Mouse (Mus musculus): ENCODE measurements around the gene Asic4.

Gene Asic4

GRCm38 (mm10) chr1:75463652-75464204 is 13.5 kb downstream of the Asic4 start:
- no peak for DNase-seq (ENCODE audit: low read depth, low spot score)

DNA sequence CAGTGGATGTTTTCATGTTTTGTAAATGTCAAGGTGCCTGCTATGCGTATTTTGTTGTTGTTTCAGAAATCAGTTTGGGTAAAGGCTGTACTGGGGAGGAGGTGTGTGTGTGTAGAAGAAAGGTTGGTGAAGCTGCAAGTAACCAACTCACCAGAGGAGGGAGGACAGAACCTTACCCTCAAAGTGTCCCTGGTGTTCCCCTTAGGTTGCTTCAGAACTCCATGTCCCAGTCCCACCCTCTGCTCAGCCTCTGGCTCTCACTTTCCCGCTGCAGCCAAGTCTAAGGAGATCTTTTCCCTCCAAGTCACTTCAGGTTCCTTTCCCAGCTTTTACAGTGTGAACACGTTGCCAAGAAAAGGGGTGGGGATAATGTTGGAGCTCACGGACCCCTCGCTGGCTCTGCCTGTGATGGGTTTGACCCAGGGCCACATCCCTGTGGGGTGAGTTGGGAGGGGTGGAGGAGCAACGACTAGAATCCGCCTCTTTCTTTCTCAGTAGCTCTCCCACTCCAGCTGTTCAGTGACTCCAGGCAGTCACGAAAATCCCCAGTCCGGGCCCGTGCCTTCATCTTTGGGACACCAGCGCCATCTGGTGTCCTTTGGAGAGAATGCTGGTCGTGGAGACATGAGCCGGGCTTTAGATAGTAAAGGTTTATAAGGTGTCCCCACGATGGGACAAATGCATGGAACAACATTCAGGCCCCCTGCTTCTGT is 17.1 kb downstream of the Asic4 start:
- peak; percentile 88 for DNase-seq (ENCODE audit: low read depth, low spot score)

DNA sequence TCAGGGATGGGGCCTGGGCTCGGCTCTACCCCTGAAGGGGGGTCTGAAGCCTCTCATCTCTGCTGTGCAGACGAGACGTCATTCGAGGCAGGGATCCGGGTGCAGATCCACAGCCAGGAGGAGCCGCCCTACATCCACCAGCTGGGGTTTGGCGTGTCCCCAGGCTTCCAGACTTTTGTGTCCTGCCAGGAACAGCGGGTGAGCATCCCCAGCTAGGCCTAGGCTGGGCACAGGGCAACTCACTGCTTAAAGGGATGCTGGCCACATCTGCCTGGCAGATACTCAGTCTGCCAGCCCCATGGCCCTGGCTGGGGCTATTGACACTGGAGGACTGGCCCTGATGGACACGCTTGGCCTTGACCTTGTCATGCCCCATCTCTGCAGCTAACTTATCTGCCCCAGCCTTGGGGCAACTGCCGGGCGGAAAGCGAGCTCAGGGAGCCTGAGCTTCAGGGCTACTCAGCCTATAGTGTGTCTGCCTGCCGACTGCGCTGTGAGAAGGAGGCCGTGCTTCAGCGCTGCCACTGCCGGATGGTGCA is 19.1 kb downstream of the Asic4 start:
- no peak for DNase-seq (ENCODE audit: low read depth, low spot score)

DNA sequence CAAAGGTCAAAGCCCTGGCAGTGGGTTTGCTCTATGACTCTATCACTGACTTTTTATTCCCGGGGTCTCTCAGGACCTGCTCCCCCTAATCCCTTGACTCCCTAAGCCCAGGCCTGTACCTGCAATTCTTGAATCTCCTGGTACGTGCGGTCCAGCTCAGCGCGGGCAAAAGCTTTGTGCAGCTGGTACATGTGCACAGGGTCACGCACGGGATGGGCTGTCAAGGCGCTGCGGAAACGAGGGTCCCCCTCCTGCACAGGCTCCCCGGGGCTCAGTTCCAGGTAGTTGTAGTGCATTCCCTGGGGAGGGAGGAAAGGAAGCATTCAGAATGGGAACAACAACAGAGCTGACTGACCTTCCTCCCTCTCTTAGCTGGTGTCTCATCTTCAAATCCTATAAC is 26.2 kb downstream of the Asic4 start:
- no peak for DNase-seq (ENCODE audit: low read depth, low spot score)

DNA sequence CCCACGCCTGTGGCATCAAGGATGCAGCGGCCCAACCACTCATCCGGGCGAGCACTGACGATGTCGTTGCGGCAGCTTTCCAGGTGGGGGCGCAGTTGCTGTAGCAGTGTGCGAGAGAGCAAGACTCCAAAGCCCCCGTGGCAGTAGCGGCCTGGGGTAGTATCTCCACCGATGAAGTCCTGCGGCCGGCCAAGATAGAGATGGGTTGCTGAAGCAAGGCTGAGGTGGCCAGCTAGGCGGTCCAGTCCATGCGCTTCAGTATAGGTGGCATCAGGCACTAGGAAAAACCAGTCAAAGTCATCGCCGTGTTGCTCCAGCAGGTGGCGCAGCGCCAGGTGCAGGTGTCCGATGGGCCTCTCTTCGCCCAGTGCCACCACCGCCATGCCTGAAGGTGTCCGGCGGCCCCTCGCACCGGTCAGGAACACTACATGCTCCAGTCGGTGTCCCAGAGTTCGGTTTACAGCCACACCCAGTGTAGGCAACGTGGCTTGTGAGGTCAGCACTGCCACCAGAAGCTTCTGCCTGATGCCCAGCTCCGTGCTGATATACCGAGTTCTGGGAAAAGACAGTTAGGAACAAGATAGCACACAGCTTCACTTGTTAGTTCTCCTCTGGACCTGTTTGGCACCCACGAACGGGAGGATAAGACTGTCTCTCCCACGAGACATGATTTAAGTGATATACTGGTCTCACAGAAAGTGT is 27.2 kb downstream of the Asic4 start:
- peak; percentile 77 for DNase-seq (ENCODE audit: low read depth, low spot score)

GRCm38 (mm10) chr1:75477966-75478290 is 27.7 kb downstream of the Asic4 start:
- peak; percentile 54 for DNase-seq (ENCODE audit: low read depth, low spot score)

- DNase-seq (ENCODE audit: low read depth, low spot score), result peak; percentile 69
Measured at GRCm38 (mm10) chr1:75478497-75478896, 28.3 kb downstream of the Asic4 start.

- peak; percentile 96 for DNase-seq (ENCODE audit: low read depth, low spot score)
Measured at GRCm38 (mm10) chr1:75478916-75479634, 28.8 kb downstream of the Asic4 start, which contains the start of the genes Chpf and Tmem198. Chpf (minus strand) TSS chr1:75479307. Tmem198 (plus strand) TSS chr1:75479532.

DNA sequence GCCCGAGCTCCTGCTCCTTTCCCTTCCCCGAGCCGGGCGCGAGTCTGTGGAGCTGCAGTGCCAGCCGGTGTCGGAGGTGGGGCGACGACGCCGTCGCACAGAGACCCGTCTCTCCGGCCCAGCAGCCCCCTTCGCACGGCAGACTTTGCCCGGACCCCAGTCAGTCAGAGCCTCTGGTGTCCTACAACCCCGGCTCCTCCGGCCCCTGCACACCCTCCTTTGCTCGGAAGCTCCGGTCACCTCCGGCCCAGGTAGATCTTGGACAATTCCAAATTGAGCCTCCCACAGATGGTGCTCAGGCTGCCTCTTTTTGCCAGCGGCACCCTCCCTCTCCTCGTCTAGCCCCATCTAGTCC is 29.4 kb downstream of the Asic4 start:
- no peak for DNase-seq (ENCODE audit: low read depth, low spot score)

- no peak for DNase-seq (ENCODE audit: low read depth, low spot score)
Measured at GRCm38 (mm10) chr1:75480036-75480435, 29.8 kb downstream of the Asic4 start.

- DNase-seq (ENCODE audit: low read depth, low spot score), result no peak
Measured at GRCm38 (mm10) chr1:75480735-75481134, 30.5 kb downstream of the Asic4 start.

DNA sequence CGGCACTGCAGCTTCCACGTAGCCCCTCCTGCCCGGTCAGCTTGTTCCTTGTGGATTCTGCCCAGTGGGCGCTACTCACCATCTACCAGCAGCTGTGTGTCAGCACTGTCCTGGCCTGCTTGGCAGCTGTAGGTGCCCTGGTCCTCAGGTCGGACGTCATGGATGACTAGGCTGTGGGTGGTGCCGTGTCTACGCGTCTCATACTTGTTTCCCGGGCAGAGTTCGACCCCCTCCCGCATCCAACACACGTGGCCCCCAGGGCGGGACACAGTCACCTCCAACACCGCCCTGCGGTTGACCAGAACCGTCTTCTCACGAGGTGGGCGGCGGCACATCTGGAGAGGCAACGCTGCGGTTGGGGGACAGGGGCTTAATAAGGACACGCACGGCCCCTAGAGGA is 36.3 kb downstream of the Asic4 start:
- no peak for DNase-seq (ENCODE audit: low read depth, low spot score)

GRCm38 (mm10) chr1:75487040-75487404 is 36.8 kb downstream of the Asic4 start:
- no peak for DNase-seq (ENCODE audit: low read depth, low spot score)

DNA sequence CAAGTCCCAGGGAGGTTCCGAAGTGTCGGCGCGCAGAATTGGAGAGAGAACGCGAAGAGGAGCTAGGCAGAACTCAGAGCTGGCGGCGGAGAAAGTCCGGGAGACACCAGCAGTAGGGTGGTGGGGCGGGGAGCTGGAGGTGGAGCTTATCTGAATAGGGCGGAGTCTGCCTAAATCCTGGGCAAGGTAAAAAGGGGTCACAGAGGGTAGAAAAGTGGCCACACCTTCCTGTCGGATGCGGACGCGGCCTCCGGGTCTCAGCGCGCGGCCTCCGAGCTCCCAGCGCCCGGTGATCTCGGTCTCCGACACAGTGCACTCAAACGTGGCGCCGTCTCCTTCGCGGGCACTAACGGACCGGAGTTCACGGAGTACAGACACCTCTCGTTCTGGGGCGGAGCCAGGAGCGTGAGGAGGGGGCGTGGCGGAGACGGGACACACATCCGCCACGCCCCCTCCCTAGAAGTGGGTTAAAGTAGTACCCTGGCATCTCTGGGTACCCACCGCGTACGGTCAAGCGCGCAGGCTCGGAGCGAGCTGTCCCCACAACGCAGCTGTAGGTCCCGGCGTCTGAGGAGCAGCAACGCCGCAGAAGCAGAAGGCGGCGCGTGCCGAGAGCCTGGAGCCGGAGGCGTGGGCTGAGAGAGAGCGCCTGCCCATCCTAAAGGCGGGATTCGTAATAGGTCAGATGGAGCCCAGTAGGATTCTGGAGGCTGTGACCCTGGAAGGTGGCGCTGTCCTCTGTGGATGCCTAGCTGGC is 37.3 kb downstream of the Asic4 start:
- DNase-seq (ENCODE audit: low read depth, low spot score), result no peak

DNA sequence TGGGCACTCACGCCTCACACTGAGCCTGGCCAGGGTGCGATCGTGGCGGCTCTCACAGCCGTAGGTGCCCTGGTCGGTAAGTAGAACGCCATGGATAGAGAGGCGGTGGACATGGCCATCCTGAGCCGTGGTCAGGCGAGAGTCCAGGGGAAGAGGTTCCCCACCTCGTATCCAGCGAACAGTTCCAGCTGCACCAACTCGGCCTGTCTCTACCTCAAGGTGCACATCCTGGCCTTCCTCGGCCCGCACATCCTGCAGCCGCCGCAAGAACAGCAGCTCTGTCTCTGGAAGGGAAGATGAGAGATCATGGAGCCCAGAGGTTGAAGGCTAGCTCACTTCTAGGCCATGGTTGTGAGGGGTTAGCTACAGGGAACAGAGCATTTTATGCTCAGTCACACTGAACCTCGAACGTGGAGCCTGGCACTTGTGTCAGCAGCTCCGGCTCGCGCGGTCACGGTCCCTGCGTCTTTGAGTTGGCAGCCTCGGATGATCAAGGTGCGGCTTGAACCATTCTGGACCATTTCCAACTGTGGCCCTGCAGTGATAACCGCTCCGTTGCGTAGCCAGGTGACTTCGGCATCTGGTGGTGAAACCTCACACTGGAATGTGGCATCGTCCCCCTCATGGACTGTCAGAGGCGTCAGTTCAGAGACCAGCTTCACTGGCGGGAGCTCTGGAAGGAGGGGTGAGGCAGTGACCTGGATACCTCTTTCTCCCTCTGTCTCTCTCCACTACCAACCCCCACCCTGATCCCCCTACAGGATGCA is 40.7 kb downstream of the Asic4 start:
- no peak for DNase-seq (ENCODE audit: low read depth, low spot score)

DNA sequence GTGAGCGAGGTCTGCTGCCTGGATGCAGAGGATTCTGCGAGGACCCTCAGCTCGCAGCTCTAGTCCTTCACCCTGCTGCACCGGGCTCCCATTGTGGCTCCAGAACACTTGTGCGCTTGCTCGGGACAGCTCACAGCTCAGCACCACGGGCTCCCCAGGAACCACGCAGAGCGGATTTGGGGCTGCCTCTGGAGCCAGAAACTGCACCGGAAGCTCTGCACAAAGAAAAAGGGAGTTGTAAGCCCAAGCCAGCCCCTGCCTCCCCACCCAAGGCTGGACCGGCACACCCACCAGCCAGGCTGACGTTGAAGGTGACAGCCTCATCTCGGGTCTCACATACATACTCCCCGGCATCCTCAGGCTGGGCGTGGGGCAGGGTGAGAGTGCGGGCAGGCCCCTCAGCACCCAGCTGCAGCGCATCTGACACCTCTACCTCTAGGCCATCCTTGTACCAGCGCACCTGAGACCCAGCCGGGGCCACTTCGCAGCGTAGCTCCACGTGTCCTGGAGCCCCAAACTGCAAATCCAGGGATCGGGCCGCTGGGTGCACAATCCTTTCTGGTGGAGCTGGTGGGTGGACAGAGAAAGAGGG is 42.4 kb downstream of the Asic4 start:
- DNase-seq (ENCODE audit: low read depth, low spot score), result no peak

- DNase-seq (ENCODE audit: low read depth, low spot score), result peak; percentile 63
Measured at GRCm38 (mm10) chr1:75494878-75495548, 44.8 kb downstream of the Asic4 start.

- no peak for DNase-seq (ENCODE audit: low read depth, low spot score)
Measured at GRCm38 (mm10) chr1:75498897-75499296, 48.7 kb downstream of the Asic4 start.

- DNase-seq (ENCODE audit: low read depth, low spot score), result no peak
Measured at GRCm38 (mm10) chr1:75499441-75499840, 49.2 kb downstream of the Asic4 start.

GRCm38 (mm10) chr1:75501905-75502304 is 51.7 kb downstream of the Asic4 start:
- DNase-seq (ENCODE audit: low read depth, low spot score), result no peak

All from 3T3-L1 (cell line).